Mouse (Mus musculus): ENCODE data around the gene Wwp2. TPM values are rescaled to one million over a fixed set of nuclear protein-coding genes. Genes with fewer than 3 reads are reported as not detected.

Gene Wwp2
- polyA plus RNA-seq (2012; fragmentation: generic; extraction: Trizol) = 59.8 TPM

GRCm38 (mm10) chr8:107435962-107436831, at the start of gene Wwp2:
Gene Wwp2 (plus strand): TSS chr8:107436365.
- H3ac ChIP-seq (ENCODE audit: control insufficient read depth, insufficient read length) = peak within 1 kb of the TSS; percentile 52
- H3K36me3 ChIP-seq (ENCODE audit: control insufficient read depth, insufficient read depth) = no peaks in the 10 kb centered on the region
- peak within 1 kb of the TSS; percentile 100 for H3K4me2 ChIP-seq (ENCODE audit: low read depth)
- H3K79me2 ChIP-seq (ENCODE audit: control insufficient read depth, insufficient read depth) = peaks cover 6% of the 10 kb centered on the region
- H3K27me3 ChIP-seq (ENCODE audit: control insufficient read depth, insufficient read depth, insufficient read length) = no peaks in the 10 kb centered on the region
- H3K4me3 ChIP-seq = peak within 1 kb of the TSS; percentile 65
- TF ChIP-seq MYOD1 (IDR thresholded peaks at IDR 0.05; ENCODE audit: control insufficient read depth in 1 of 3, insufficient read length in 2 of 3, low read depth in 2 of 3) (peak in 2 of 3 experiments; percentile 16 to 45), POLR2A (IDR thresholded peaks at IDR 0.05; ENCODE audit: insufficient read length, low read depth) (peak; percentile 53), MYOG (IDR thresholded peaks at IDR 0.05; ENCODE audit: control insufficient read depth in 1 of 3, insufficient read depth in 1 of 3, insufficient read length in 2 of 3, low read depth in 2 of 3) (peak in 2 of 3 experiments; percentile 39 to 59), MAX (IDR thresholded peaks at IDR 0.05; ENCODE audit: low read depth) (no peak), USF1 (IDR thresholded peaks at IDR 0.05; ENCODE audit: low read depth) (peak; percentile 94), TCF12 (IDR thresholded peaks at IDR 0.05; ENCODE audit: insufficient read depth, poor library complexity, severe bottlenecking) (no peak)

GRCm38 (mm10) chr8:107386642-107387041, 49.5 kb upstream of the Wwp2 start:
- no peak for TF ChIP-seq E2F4 (IDR thresholded peaks at IDR 0.05; ENCODE audit: insufficient read depth)
- no peak for TF ChIP-seq POLR2AphosphoS2 (IDR thresholded peaks at IDR 0.05; ENCODE audit: insufficient read length, low read depth)
- TF ChIP-seq MYOD1 (IDR thresholded peaks at IDR 0.05; ENCODE audit: control insufficient read depth in 1 of 3, insufficient read length in 2 of 3, low read depth in 2 of 3) = no peak
- no peak for TF ChIP-seq CEBPB (IDR thresholded peaks at IDR 0.05; ENCODE audit: insufficient read depth, poor library complexity, severe bottlenecking)
- TF ChIP-seq USF1 (IDR thresholded peaks at IDR 0.05; ENCODE audit: low read depth) = no peak
- no peak for TF ChIP-seq POLR2A (IDR thresholded peaks at IDR 0.05; ENCODE audit: insufficient read length, low read depth)
- no peak for TF ChIP-seq SRF (IDR thresholded peaks at IDR 0.05; ENCODE audit: control insufficient read depth, insufficient read length, low read depth)
- TF ChIP-seq TCF3 (IDR thresholded peaks at IDR 0.05; ENCODE audit: insufficient read length, low read depth) = no peak
- TF ChIP-seq TCF12 (IDR thresholded peaks at IDR 0.05; ENCODE audit: insufficient read depth, poor library complexity, severe bottlenecking) = no peak
- no peak for TF ChIP-seq MAX (IDR thresholded peaks at IDR 0.05; ENCODE audit: low read depth)
- TF ChIP-seq MYOG (IDR thresholded peaks at IDR 0.05; ENCODE audit: control insufficient read depth in 1 of 3, insufficient read depth in 1 of 3, insufficient read length in 2 of 3, low read depth in 2 of 3) = no peak
- no peak for TF ChIP-seq REST (IDR thresholded peaks at IDR 0.05; ENCODE audit: insufficient read depth, insufficient read length)
- no peak overlapping the region for H3K4me3 ChIP-seq
- H3ac ChIP-seq (ENCODE audit: control insufficient read depth, insufficient read length) = no peak overlapping the region
- no peak overlapping the region for H3K4me2 ChIP-seq (ENCODE audit: low read depth)
- no peaks in the 10 kb centered on the region for H3K27me3 ChIP-seq (ENCODE audit: control insufficient read depth, insufficient read depth, insufficient read length)
- H3K36me3 ChIP-seq (ENCODE audit: control insufficient read depth, insufficient read depth) = no peaks in the 10 kb centered on the region
- H3K79me2 ChIP-seq (ENCODE audit: control insufficient read depth, insufficient read depth) = no peaks in the 10 kb centered on the region

GRCm38 (mm10) chr8:107387861-107388260, 48.3 kb upstream of the Wwp2 start:
- Histone ChIP-seq H3K79me2 (ENCODE audit: control insufficient read depth, insufficient read depth) (no peaks in the 10 kb centered on the region), H3K4me2 (ENCODE audit: low read depth) (no peak overlapping the region), H3ac (ENCODE audit: control insufficient read depth, insufficient read length) (no peak overlapping the region), H3K4me3 (no peak overlapping the region), H3K36me3 (ENCODE audit: control insufficient read depth, insufficient read depth) (no peaks in the 10 kb centered on the region), H3K27me3 (ENCODE audit: control insufficient read depth, insufficient read depth, insufficient read length) (no peaks in the 10 kb centered on the region)
- no peak for TF ChIP-seq USF1 (IDR thresholded peaks at IDR 0.05; ENCODE audit: low read depth)
- no peak for TF ChIP-seq POLR2AphosphoS2 (IDR thresholded peaks at IDR 0.05; ENCODE audit: insufficient read length, low read depth)
- TF ChIP-seq TCF3 (IDR thresholded peaks at IDR 0.05; ENCODE audit: insufficient read length, low read depth) = no peak
- TF ChIP-seq E2F4 (IDR thresholded peaks at IDR 0.05; ENCODE audit: insufficient read depth) = no peak
- no peak for TF ChIP-seq MYOD1 (IDR thresholded peaks at IDR 0.05; ENCODE audit: control insufficient read depth in 1 of 3, insufficient read length in 2 of 3, low read depth in 2 of 3)
- TF ChIP-seq SRF (IDR thresholded peaks at IDR 0.05; ENCODE audit: control insufficient read depth, insufficient read length, low read depth) = no peak

GRCm38 (mm10) chr8:107389557-107389956, 46.6 kb upstream of the Wwp2 start:
- TF ChIP-seq POLR2A (IDR thresholded peaks at IDR 0.05; ENCODE audit: insufficient read length, low read depth) (no peak), REST (IDR thresholded peaks at IDR 0.05; ENCODE audit: insufficient read depth, insufficient read length) (no peak), TCF3 (IDR thresholded peaks at IDR 0.05; ENCODE audit: insufficient read length, low read depth) (no peak), MYOD1 (IDR thresholded peaks at IDR 0.05; ENCODE audit: control insufficient read depth in 1 of 3, insufficient read length in 2 of 3, low read depth in 2 of 3) (no peak), MYOG (IDR thresholded peaks at IDR 0.05; ENCODE audit: control insufficient read depth in 1 of 3, insufficient read depth in 1 of 3, insufficient read length in 2 of 3, low read depth in 2 of 3) (no peak), E2F4 (IDR thresholded peaks at IDR 0.05; ENCODE audit: insufficient read depth) (no peak), MAX (IDR thresholded peaks at IDR 0.05; ENCODE audit: low read depth) (no peak)
- Histone ChIP-seq H3K27me3 (ENCODE audit: control insufficient read depth, insufficient read depth, insufficient read length) (no peaks in the 10 kb centered on the region), H3ac (ENCODE audit: control insufficient read depth, insufficient read length) (no peak overlapping the region), H3K79me2 (ENCODE audit: control insufficient read depth, insufficient read depth) (no peaks in the 10 kb centered on the region), H3K36me3 (ENCODE audit: control insufficient read depth, insufficient read depth) (no peaks in the 10 kb centered on the region), H3K4me3 (no peak overlapping the region), H3K4me2 (ENCODE audit: low read depth) (no peak overlapping the region)

Measured in myocyte (in vitro differentiated cells).